ENCODE assay signal across 8 mouse cellular contexts in the genomic region with DNA sequence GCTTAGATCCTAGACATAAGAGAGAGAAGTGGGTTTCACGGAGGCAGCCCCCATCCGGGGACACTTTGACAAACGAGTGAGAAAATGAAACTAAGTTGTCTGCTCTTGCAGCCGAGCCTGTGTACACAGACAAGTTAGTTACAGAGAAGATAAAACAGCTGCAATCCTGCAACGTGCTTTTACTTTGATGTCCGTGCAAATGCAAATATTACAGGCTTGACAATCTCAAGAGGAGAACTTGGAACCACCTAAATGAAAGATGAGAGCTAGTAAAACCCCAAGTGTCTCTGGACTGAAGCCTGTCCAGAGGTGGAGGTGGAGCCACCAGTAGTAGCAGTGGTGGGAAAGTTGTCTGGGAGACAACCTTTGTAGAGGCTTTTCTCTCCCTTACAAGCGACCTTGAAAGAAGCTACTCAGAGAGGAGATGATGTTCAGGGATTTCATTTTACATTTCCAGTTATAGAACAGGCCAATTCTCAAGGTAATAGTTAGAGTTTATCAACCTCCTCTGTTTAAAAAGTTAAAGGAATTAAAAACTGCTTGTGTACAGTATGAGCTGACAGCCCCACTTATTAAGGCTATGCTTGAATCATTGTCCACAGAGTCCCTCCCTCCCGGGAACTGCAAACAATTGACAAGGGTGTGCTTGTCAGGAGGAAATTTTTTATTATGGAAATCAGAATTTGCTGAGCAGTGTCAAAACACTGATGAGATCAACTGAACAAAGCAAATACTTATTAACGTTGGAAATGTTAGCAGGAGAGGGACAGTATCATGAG.
DNase-seq lines count a peak whose midpoint lies in the region; ATAC-seq and TF ChIP-seq lines count a peak whose summit lies in the region.

No protein-coding gene starts in this region.

- H3K4me3 ChIP-seq in lung, embryonic 15.5 days, result peak overlapping the region; percentile 27
- H3K4me3 ChIP-seq in lung, postnatal 0 days (ENCODE audit: low read depth, low read length), result peak overlapping the region; percentile 28; the same call in 1 of the 2 replicates

- no peak overlapping the region for H3K9ac ChIP-seq in lung, embryonic 15.5 days
- H3K9ac ChIP-seq in lung, postnatal 0 days (replicated peaks; ENCODE audit: low read depth), result no peak overlapping the region

- 20% methylated on average over 9 of the region's 9 CpGs for WGBS in lung, embryonic 15.5 days
- 20% methylated on average over 9 of the region's 9 CpGs for WGBS in lung, postnatal 0 days

- no peak for TF ChIP-seq CTCF in lung, postnatal 0 days (IDR thresholded peaks at IDR 0.05)

- no peak for ATAC-seq in lung, embryonic 15.5 days (ENCODE audit: borderline replicate concordance, extremely low read depth, low FRiP score, low TSS enrichment)
- ATAC-seq in erythroid progenitor cell, adult 5-6 weeks (replicated peaks; ENCODE audit: low FRiP score, poor library complexity, severe bottlenecking), result peak; percentile 75
- ATAC-seq in lung, postnatal 0 days, result no peak

- DNase-seq in lung, postnatal 10 days, result no peak
- no peak for DNase-seq in lung, postnatal 0 days (ENCODE audit: low spot score)
- DNase-seq in yolk sac, embryonic 10.5 days (ENCODE audit: low spot score), result peak; percentile 6
- DNase-seq in urinary bladder, adult 2 months (ENCODE audit: low spot score), result no peak
- DNase-seq in embryo, embryonic 10.5 days (ENCODE audit: low spot score), result no peak
- no peak for DNase-seq in urinary bladder, postnatal 4 days (ENCODE audit: low spot score in 2 of 2)

- no peaks in the 10 kb centered on the region for H3K36me3 ChIP-seq in lung, embryonic 15.5 days
- H3K36me3 ChIP-seq in lung, postnatal 0 days (ENCODE audit: insufficient read depth, low read length), result no peaks in the 10 kb centered on the region

- H3K4me2 ChIP-seq in lung, embryonic 15.5 days, result peak overlapping the region; percentile 42
- H3K4me2 ChIP-seq in lung, postnatal 0 days (replicated peaks; ENCODE audit: low read depth, low read length), result peak overlapping the region; percentile 51

- no peaks in the 10 kb centered on the region for H3K27me3 ChIP-seq in lung, embryonic 15.5 days
- H3K27me3 ChIP-seq in lung, postnatal 0 days (replicated peaks; ENCODE audit: insufficient read depth, low read length), result no peaks in the 10 kb centered on the region

- H3K27ac ChIP-seq in lung, embryonic 15.5 days, result no peak overlapping the region
- no peak overlapping the region for H3K27ac ChIP-seq in lung, postnatal 0 days (ENCODE audit: low read length)

- no peaks in the 10 kb centered on the region for H3K9me3 ChIP-seq in lung, embryonic 15.5 days
- no peaks in the 10 kb centered on the region for H3K9me3 ChIP-seq in lung, postnatal 0 days (ENCODE audit: low read length)

- TF ChIP-seq EP300 in lung, postnatal 0 days (IDR thresholded peaks at IDR 0.05), result no peak

- no peaks in the 10 kb centered on the region for H3K4me1 ChIP-seq in lung, embryonic 15.5 days
- H3K4me1 ChIP-seq in lung, postnatal 0 days (ENCODE audit: insufficient read depth, low read depth, low read length), result no peaks in the 10 kb centered on the region
